Mouse (Mus musculus) left cerebral cortex, postnatal 25 days (tissue): ENCODE measurements around the gene Slu7. TPM values are rescaled to one million over a fixed set of nuclear protein-coding genes. Genes with fewer than 3 reads are reported as not detected.

Experiments
- DNase-seq, 2 experiments: peaks; one replicate each; pipeline ENCODE4 v3.0.0; 2022; ENCODE audit warnings: low spot score in 2 of 2, mixed read lengths in 1 of 2
- intact Hi-C: fragments of 180-260 bp; cut with DNase I; formaldehyde crosslinking; loops from one replicate; pipeline ENCODE4 v1.15.1; 2025
- total RNA-seq, 2 experiments: library from RNA; stranded (reverse); gene quantifications; 2 replicates each; pipeline ENCODE4 v1.2.3; 2021

Gene Slu7
- total RNA-seq, 2 experiments from 2014 or later: 54.8 to 55.7 TPM

DNA sequence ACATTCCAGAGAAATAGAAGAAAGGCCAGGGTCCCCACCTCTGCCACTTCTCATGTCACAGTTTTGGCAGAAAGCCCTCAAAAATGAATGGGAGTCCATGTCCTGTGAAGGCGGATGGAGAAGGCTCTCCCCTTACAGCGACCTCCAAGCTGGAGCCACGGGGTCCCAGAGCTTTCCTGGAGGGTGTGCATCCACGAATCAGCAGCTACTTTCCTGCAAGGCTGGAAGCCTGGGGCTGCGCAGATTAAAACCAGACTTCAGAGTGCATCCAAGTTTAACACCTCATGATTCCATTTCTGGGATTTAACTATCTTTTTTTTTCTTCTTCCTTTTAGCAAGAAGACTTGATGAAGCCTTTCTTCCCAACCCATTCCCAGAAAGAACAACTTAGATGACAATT lies 47.0 kb downstream of the Slu7 start:
- intact Hi-C loops: no loop called here

DNA sequence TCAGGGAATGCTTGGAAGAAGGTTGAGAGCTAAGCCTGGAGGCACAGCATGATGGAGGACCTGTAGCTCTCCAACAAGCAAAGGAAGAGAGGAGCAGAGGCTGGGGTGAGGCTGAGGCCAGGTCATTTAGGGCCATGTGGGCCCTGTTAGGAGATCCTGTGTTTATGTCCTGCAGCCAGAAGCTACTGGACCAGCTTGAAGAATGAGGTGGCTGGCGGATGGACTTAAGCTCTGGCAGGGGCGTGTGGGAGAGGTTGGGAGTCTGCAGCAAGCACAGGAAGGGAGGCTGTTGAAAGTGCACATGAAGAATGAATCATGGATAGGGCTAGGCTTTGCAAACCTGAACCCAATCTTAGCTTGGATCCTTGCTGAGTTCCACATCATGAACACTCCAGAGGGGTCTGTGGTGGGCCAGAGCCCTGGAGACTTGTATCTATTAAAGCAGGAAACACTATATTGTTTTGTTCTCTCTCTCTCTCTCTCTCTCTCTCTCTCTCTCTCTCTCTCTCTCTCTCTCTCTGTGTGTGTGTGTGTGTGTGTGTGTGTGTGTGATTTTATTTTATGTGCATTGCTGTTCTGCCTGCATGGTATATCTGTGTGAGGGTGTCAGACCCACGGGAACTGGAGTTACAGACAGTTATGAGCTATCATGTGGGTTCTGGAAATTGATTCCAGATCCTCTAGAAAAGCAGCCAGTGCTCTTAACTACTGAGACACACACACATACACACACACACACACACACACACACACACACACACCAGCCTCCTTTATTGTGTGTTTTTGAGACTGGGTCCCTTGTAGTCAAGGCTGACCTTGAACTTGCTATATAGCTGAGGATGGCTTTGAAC lies 48.4 kb downstream of the Slu7 start:
- DNase-seq: no peak
- intact Hi-C loops: no loop called here

More for the DNA sequence above, 47.0 kb downstream of the Slu7 start:
- no peak for DNase-seq

DNA sequence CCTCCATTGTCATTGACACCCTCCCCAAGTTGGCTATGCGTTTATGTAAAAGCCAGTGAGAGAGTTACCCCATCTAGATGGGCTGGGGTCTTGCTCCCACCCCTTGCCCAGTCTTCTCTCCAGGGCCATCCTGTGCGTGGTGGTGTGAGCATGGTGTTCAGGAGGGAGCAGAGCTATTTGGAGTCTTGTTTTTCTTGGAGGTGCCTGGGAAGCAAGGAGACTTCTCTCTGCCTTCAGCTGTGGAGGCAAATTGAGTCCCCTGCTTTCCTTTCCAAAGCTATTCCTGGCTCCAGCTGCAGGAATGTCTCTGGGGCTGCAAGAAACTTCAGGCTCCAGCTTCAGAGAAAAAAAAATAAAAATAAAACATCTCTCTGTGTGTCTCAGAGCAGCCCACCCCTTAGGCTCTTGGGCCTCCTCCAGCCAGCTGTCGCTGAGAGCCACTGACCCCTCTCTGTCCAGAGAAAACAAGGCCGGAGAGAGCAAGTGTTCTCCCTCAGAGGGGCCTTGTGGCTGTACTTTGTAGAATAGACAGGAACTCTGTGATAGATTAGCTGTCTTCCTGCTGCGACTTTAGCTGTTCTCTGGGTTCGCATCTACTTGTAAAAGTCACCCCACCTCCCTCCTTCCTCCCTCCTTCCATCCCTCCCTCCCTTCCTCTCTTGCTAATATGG lies 49.7 kb downstream of the Slu7 start:
- intact Hi-C loops: no loop called here
- no peak for DNase-seq

DNA sequence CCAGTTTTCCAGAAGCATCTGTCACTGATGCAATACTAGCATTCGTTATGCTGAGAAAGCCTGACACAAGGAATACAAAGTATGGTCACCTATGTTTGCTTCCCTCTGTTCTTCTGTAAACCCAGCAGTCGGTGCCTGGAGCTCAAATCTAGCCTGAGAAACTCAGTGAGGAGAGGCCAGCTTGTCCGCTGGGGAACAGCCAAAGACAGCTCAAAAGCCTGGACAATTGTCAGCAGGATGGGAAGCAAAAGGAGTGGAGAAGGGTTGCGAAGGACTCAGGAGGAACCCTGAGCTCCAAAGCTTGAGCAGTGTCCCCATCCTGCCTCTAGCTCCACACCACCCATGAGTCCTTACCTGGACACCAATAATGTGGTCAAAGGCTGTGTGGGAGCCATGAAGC lies 50.5 kb downstream of the Slu7 start:
- intact Hi-C loops: no loop called here
- DNase-seq: no peak

DNA sequence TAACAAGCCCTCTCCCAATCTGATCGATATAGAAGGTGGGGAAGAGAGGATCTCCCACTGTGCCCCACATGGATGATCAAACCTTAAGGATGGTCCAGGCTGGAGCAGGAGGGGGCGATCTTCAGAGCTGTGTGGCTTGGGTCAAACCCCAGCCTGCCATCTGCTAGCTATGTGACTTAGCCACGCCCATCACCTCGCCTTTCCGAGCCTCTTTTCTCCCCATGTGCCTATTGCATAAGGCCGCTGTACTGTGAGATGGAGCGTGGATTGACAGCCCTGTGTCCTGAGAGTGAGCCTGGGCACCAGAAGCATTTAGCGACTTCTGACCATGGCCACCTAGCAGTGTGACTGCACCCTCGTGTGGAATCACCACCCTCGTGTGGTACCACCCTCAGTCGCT lies 51.1 kb downstream of the Slu7 start:
- intact Hi-C loops: no loop called here
- no peak for DNase-seq

DNA sequence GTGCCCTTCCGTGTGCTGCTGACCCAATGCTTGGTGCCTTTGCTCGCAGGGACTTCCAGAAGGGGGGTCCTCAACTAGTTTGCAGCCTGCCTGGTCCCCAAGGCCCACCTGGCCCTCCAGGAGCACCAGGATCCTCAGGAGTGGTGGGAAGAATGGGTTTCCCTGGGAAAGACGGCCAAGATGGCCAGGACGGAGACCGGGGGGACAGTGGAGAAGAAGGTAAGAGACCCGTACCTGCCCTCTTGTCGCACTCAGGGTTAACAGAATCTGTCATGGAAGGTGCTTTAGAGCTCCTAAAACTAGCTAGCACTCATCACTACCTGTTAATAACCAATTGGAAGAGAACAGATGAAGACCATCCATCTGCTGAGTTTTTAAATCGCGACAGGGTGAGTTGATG lies 52.3 kb downstream of the Slu7 start:
- DNase-seq: no peak
- intact Hi-C loops: no loop called here

DNA sequence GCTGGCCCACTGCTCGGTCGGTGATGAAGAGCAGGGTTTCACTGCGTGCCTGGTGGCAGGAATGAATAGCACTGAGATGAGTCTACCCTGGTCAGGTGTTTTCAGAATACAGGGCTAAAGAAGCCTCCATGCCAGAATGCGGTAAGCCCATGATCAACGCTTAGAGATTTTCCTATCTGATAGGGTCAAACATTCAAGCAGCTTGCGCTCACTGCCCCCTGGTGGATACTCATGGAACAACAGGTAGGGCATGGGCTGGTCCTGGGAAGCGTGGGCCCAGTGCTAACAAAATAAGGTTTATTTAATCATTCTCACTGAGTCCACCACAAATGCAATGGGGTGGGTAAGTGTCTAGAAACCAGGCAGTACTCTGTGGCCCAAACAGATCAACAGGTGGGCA lies 59.1 kb downstream of the Slu7 start:
- DNase-seq: peak; percentile 60 to 61
- intact Hi-C loops: loop anchor here (2.0 to 10.0 kb wide), 3 partner anchors 40 to 972 kb away; no protein-coding TSS in a partner anchor

DNA sequence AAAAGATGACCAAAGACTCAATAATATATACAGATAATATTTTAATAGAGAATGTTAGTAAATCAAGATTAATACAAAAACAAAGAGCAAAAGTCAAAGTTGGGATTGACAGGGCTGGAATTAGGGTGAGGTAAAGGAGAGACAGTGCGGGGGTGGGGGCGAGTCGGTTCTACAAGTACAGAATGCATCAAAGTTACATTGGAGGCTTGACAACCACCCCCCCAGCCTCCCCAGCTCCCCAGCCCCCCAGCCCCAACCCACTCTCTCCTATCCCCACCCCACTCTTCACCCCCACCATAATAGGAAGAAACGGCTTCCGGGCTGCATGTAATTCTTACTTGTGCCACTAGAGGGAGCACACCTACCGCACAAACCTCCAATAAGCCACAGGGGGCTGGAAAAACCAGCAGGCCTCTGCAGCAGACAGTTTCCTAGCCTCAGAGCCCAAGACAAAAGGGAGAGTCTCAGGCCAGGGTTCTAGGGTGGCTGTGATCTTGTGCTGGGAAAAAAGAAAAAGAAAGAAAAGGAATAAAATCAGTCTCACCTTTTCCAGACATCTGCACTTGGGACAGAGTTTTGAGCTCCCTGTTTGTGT lies 60.4 kb downstream of the Slu7 start:
- intact Hi-C loops: loop anchor here (1.0 to 10.0 kb wide), 6 partner anchors 41 to 971 kb away; no protein-coding TSS in a partner anchor
- peak; percentile 75 to 82 for DNase-seq

DNA sequence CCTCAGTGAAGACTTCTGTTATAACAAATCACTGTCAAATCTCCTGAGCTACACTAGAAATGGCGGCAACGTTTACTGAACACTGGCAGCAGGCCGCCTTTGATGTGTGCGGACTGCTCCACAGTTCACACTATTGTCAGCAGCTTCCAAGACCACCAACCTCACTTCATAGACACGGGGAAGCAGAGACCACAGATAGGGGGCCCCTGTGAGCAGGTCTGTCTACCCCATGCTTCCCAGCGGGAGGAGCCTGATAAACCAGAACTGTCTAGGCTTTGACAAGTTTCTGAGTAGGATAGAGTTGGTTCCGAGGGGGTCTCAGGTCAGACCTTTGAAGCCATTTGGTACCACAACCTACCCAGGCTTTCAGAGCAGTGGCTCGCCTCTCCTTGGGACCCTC lies 61.5 kb downstream of the Slu7 start:
- no peak for DNase-seq
- intact Hi-C loops: loop anchor here (10.0 kb wide), 1 partner anchor 970 kb away; no protein-coding TSS in a partner anchor

DNA sequence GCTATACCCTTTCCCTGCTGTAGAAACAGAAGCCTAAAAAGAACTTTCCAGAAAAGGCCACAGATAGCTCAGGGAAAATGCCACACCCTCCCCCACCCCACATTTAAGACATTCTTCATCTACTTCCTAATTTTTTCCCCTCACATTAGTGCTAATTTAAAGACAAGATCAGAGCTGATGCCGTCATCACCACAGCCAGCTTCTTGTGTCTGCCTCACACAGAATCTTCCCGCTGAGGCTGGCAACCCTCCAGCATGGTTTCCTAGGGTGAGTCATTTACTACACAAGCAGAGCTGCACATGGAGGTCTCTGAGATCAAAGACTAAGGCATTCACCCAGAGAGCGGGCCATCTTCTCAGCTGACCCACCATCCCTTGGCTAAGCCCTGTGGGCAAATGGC lies 62.0 kb downstream of the Slu7 start:
- intact Hi-C loops: loop anchor here (10.0 kb wide), 1 partner anchor 969 kb away; no protein-coding TSS in a partner anchor
- DNase-seq: peak; percentile 40 to 73

Other genes starting within 250 kb of the Slu7 start
- 10 to 100 TPM; 25.5 to 27.4 TPM for gene Pttg1, start 7.5 kb upstream of the Slu7 start, total RNA-seq
- gene C1qtnf2, start 40.5 kb downstream of the Slu7 start, total RNA-seq: 1 to 10 TPM; 1.6 to 1.8 TPM
- gene Ccnjl, start 95.0 kb downstream of the Slu7 start, total RNA-seq: 1 to 10 TPM; 3.7 to 3.8 TPM
- 1 to 10 TPM in 1 of 2 experiments, under 1 TPM in 1; 0.69 to 1.1 TPM for gene 4933415A04Rik, start 153.3 kb downstream of the Slu7 start, total RNA-seq
- not detected for gene Fabp6, start 167.8 kb downstream of the Slu7 start, total RNA-seq
- 10 to 100 TPM; 53.8 to 61.9 TPM for gene Pwwp2a, start 248.3 kb downstream of the Slu7 start, total RNA-seq